Mouse (Mus musculus): Measurements from ENCODE around the gene Scg2. TPM values are rescaled to one million over a fixed set of nuclear protein-coding genes. Genes with fewer than 3 reads are reported as not detected.

Gene Scg2
- polyA plus RNA-seq, 1 experiment: 0.14 TPM

DNA sequence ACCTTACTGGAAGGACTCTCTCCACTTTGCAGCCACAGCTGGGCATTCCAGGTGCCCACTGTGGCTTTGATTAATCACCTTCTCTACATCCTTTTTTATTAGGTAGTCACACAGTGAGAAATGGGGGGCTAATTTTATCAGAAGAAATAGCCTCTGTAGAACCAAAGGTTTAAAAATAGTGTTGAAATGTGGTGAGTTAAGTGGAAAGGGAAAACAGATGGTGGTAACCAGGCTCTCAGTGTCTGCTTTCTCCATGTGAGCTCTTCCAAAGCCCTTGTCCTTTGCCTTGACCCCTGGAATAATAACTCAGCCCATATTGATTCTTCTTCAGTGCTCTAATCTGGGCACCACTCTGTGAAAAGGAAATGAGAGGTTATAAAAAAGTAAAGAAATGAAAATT lies 24.4 kb downstream of the Scg2 start:
- TF ChIP-seq POLR2A (IDR thresholded peaks at IDR 0.05; ENCODE audit: low read depth, low read length): no peak
- TF ChIP-seq CTCF (conservative IDR thresholded peaks at IDR 0.05; ENCODE audit: insufficient read depth, insufficient read length, low read depth, low read length): no peak
- Histone ChIP-seq H3K4me3 (ENCODE audit: insufficient read depth, low read depth, low read length) (no peak overlapping the region), H3K27ac (ENCODE audit: insufficient read depth, low read depth, low read length) (no peak overlapping the region), H3K36me3 (ENCODE audit: control insufficient read depth, insufficient read depth, low read length) (no peaks in the 10 kb centered on the region), H3K4me1 (ENCODE audit: control insufficient read depth, insufficient read depth, low read length) (no peaks in the 10 kb centered on the region), H3K27me3 (replicated peaks; ENCODE audit: control insufficient read depth, insufficient read depth, low read length) (no peaks in the 10 kb centered on the region)
- no peak for DNase-seq

DNA sequence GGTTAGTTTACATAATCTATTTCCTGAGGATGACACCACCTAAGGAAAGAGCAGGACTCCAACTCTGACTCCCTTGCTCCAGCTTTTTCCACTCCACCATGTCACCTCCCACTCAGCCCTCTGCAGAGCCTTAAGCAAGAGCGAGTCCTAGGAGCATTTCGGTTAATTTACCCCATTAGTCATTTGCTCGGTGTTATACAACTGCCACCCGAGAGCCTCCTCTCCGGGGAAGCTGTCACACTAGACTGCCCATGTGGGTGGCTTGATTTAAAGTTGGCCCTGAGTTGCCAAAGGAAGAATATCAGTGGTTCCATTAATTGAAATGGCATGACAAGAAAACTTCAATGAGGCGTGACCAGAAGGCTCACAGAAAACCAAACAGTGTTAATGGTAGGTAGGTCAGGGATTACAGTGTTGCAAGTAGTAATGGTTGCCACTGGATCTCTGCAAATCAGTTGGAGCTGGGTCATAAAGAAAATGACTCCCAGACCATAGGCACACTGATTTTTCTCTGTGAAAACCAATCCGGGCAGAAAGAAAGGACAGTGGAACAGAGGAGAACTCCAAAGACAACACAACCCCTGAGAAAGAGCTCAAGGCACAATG lies 33.5 kb downstream of the Scg2 start:
- 13% methylated on average over 7 of the region's 7 CpGs for WGBS
- no peak overlapping the region for H3K27ac ChIP-seq (ENCODE audit: insufficient read depth, low read depth, low read length)
- H3K4me3 ChIP-seq (ENCODE audit: insufficient read depth, low read depth, low read length): no peak overlapping the region
- H3K4me1 ChIP-seq (ENCODE audit: control insufficient read depth, insufficient read depth, low read length): no peaks in the 10 kb centered on the region
- TF ChIP-seq POLR2A (IDR thresholded peaks at IDR 0.05; ENCODE audit: low read depth, low read length) (no peak), CTCF (conservative IDR thresholded peaks at IDR 0.05; ENCODE audit: insufficient read depth, insufficient read length, low read depth, low read length) (no peak)
- no peak for DNase-seq
- H3K36me3 ChIP-seq (ENCODE audit: control insufficient read depth, insufficient read depth, low read length): no peaks in the 10 kb centered on the region
- no peaks in the 10 kb centered on the region for H3K27me3 ChIP-seq (replicated peaks; ENCODE audit: control insufficient read depth, insufficient read depth, low read length)

DNA sequence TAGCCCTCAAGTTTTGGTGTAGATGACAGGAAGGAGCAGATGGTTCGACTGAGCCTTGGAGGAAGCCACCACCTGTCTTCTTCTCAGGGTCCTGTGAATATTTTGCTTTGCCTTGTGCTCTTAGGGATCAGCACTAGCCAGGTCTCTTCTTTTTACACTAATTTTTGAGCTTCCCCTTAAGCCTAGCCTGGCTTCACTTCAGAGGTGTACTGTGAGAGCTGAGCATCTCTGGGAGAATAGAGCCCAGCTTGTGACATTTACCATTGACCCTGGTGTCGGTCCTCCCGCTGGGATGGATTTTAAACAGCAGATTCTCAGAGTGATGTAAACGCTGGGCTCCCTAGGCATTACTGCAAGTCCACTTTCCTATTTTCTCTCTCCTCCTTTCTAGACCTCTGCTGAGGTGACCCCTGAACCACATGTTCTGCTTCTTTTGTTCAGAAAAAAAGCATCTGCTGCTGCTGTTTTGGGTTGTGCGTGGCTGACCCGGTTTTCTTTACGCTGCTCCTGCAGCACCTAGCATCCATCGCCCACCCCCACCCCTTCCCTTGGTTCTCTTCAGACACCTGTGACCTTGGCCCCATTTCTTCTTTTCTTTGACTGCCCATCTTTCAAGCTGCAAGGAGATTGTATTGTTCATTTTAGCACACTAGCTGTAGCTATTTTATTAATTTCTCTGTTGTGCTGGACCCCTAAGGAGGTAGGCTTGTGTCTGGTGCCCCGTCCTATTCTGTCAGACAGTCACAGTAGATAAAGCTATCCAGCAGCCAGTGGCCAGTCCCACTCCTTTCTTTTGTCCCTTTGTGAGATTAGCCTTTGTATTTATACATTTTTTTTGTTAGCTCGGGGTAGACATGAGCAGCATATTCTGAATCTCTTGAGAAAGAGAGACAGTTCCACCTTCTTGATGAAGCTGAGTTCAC lies 38.6 kb downstream of the Scg2 start:
- WGBS: 55% methylated on average over 10 of the region's 10 CpGs
- H3K36me3 ChIP-seq (ENCODE audit: control insufficient read depth, insufficient read depth, low read length): no peaks in the 10 kb centered on the region
- TF ChIP-seq POLR2A (IDR thresholded peaks at IDR 0.05; ENCODE audit: low read depth, low read length) (no peak), CTCF (conservative IDR thresholded peaks at IDR 0.05; ENCODE audit: insufficient read depth, insufficient read length, low read depth, low read length) (no peak)
- H3K27ac ChIP-seq (ENCODE audit: insufficient read depth, low read depth, low read length): no peak overlapping the region
- H3K4me3 ChIP-seq (ENCODE audit: insufficient read depth, low read depth, low read length): no peak overlapping the region
- H3K27me3 ChIP-seq (replicated peaks; ENCODE audit: control insufficient read depth, insufficient read depth, low read length): no peaks in the 10 kb centered on the region
- no peak for DNase-seq
- no peaks in the 10 kb centered on the region for H3K4me1 ChIP-seq (ENCODE audit: control insufficient read depth, insufficient read depth, low read length)

DNA sequence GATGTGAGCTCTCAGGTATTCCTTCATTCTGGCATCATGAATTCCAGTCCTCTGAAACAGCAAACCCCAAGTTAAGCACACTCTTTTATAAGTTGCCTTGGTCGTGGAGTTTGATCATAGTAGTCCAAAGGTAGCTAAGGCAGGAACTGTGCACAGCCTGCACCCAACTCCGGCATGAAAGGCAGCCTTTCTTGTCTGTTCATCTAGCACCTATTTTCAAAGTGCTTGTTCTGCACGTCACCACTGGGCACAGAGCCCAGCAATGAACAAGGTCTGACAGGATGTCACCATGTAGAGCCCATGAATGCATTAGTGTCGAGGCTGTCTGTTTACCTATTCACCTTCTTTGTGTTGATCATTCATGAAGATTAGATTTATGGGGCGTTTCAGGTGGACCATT lies 39.6 kb downstream of the Scg2 start:
- no peaks in the 10 kb centered on the region for H3K27me3 ChIP-seq (replicated peaks; ENCODE audit: control insufficient read depth, insufficient read depth, low read length)
- DNase-seq: no peak
- no peak overlapping the region for H3K27ac ChIP-seq (ENCODE audit: insufficient read depth, low read depth, low read length)
- H3K4me1 ChIP-seq (ENCODE audit: control insufficient read depth, insufficient read depth, low read length): no peaks in the 10 kb centered on the region
- 41% methylated on average over 5 of the region's 5 CpGs for WGBS
- no peak overlapping the region for H3K4me3 ChIP-seq (ENCODE audit: insufficient read depth, low read depth, low read length)
- no peaks in the 10 kb centered on the region for H3K36me3 ChIP-seq (ENCODE audit: control insufficient read depth, insufficient read depth, low read length)
- TF ChIP-seq POLR2A (IDR thresholded peaks at IDR 0.05; ENCODE audit: low read depth, low read length): no peak
- no peak for TF ChIP-seq CTCF (conservative IDR thresholded peaks at IDR 0.05; ENCODE audit: insufficient read depth, insufficient read length, low read depth, low read length)

Other genes starting within 250 kb of the Scg2 start
- 30.3 and 43.7 TPM in 2 replicates for gene Ap1s3, start 231.9 kb upstream of the Scg2 start, polyA plus RNA-seq (2012; rRNA removed)

All from kidney, adult 2 months (tissue).